Mouse (Mus musculus) liver, embryonic 11.5 days (tissue): Measurements from ENCODE around the gene Ntrk3. TPM values are rescaled to one million over a fixed set of nuclear protein-coding genes. Genes with fewer than 3 reads are reported as not detected.

Source experiments
- ATAC-seq: fragments of 200-750 bp; cut with Nextera tagmentation; replicated peaks from 2 replicates; pipeline ENCODE4 v1.8.0; 2017; ENCODE audit warnings: moderate number of reproducible peaks, mild to moderate bottlenecking, moderate TSS enrichment, moderate library complexity; ENCODE audit not compliant: low FRiP score
- DNase-seq: peaks from one replicate; pipeline ENCODE4 v3.0.0-alpha.2; 2017; ENCODE audit warnings: low spot score
- H3K27ac ChIP-seq: fragments of 300-500 bp; sonication (generic); 2 replicates; pipeline ENCODE4 v1.5.1; 2014; ENCODE audit warnings: mild to moderate bottlenecking, low read depth, low read length, control low read depth
- H3K27me3 ChIP-seq: fragments of 300-500 bp; sonication (generic); replicated peaks from 2 replicates; pipeline ENCODE4 v1.6.1; 2014; ENCODE audit warnings: low read length, mixed read lengths; ENCODE audit not compliant: control insufficient read depth, insufficient read depth
- H3K36me3 ChIP-seq: fragments of 300-500 bp; sonication (generic); 2 replicates; pipeline ENCODE4 v1.6.1; 2014; ENCODE audit warnings: mild to moderate bottlenecking, low read length, moderate library complexity, mixed read lengths; ENCODE audit not compliant: control insufficient read depth, insufficient read depth
- H3K4me1 ChIP-seq: fragments of 300-500 bp; sonication (generic); replicated peaks from 2 replicates; pipeline ENCODE4 v1.6.1; 2014; ENCODE audit warnings: low read length, mixed read lengths; ENCODE audit not compliant: control insufficient read depth, insufficient read depth
- H3K4me2 ChIP-seq: fragments of 300-500 bp; sonication (generic); 2 replicates; pipeline ENCODE4 v1.6.1; 2014; ENCODE audit warnings: mild to moderate bottlenecking, control low read depth, moderate library complexity
- H3K4me3 ChIP-seq: fragments of 300-500 bp; sonication (generic); 2 replicates; pipeline ENCODE4 v1.5.1; 2014; ENCODE audit warnings: low read depth, low read length, control low read depth
- H3K9ac ChIP-seq: fragments of 300-500 bp; sonication (generic); 2 replicates; pipeline ENCODE4 v1.6.1; 2014; ENCODE audit warnings: low read depth, low read length, control low read depth
- H3K9me3 ChIP-seq: fragments of 300-500 bp; sonication (generic); 2 replicates; pipeline ENCODE4 v1.6.1; 2016; ENCODE audit warnings: low read length, inconsistent platforms, mixed read lengths; ENCODE audit not compliant: control insufficient read depth
- WGBS: fragments of 180-500 bp; shearing (Covaris S2); extraction: QIAGEN DNeasy Blood & Tissue Kit; methylation state at CpG from one replicate; pipeline ENCODE4 v1.1.7; 2014; 5-methylcytosine and 5-hydroxymethylcytosine counted together
- polyA plus RNA-seq: library from polyadenylated mRNA; unstranded; fragments of >200 nt; fragmentation: Nextera tagmentation; extraction: Ambion mirVana; gene quantifications from 2 replicates; pipeline ENCODE4 v1.2.1, GENCODE M21; 2014

Gene Ntrk3
- polyA plus RNA-seq, 1 experiment from 2014 or later = 2.3 TPM

- Histone ChIP-seq H3K9me3 (no peaks in the 10 kb centered on the region), H3K4me2 (no peak overlapping the region), H3K9ac (no peak overlapping the region), H3K36me3 (no peaks in the 10 kb centered on the region), H3K27ac (no peak overlapping the region), H3K27me3 (peaks cover 18% of the 10 kb centered on the region), H3K4me1 (no peaks in the 10 kb centered on the region), H3K4me3 (no peak overlapping the region)
- no peak for ATAC-seq
- DNase-seq = no peak
- WGBS = 13% methylated on average over 15 of the region's 15 CpGs
Observed at GRCm38 (mm10) chr7:78597251-78598129, 140.3 kb downstream of the Ntrk3 start.

- no peaks in the 10 kb centered on the region for H3K9me3 ChIP-seq
- H3K27me3 ChIP-seq = peaks cover 18% of the 10 kb centered on the region
- no peak overlapping the region for H3K9ac ChIP-seq
- no peak overlapping the region for H3K27ac ChIP-seq
- H3K4me1 ChIP-seq = no peaks in the 10 kb centered on the region
- H3K36me3 ChIP-seq = no peaks in the 10 kb centered on the region
- no peak overlapping the region for H3K4me2 ChIP-seq
- ATAC-seq (no peak), DNase-seq (no peak)
- no peak overlapping the region for H3K4me3 ChIP-seq
- 51% methylated on average over 5 of the region's 5 CpGs for WGBS
Observed at GRCm38 (mm10) chr7:78596556-78596955, 141.3 kb downstream of the Ntrk3 start.

- peaks cover 18% of the 10 kb centered on the region for H3K27me3 ChIP-seq
- DNase-seq (no peak), ATAC-seq (0 out of 2 replicates have a peak, but pooled peaks have one; percentile 36)
- H3K4me3 ChIP-seq = no peak overlapping the region
- WGBS = 14% methylated on average over 4 of the region's 4 CpGs
- H3K9ac ChIP-seq = no peak overlapping the region
- H3K36me3 ChIP-seq = no peaks in the 10 kb centered on the region
- H3K4me1 ChIP-seq = no peaks in the 10 kb centered on the region
- H3K27ac ChIP-seq = no peak overlapping the region
- no peak overlapping the region for H3K4me2 ChIP-seq
- no peaks in the 10 kb centered on the region for H3K9me3 ChIP-seq
Observed at GRCm38 (mm10) chr7:78595895-78596294, 141.9 kb downstream of the Ntrk3 start.

- WGBS = 69% methylated on average over 4 of the region's 4 CpGs
- peaks cover 11% of the 10 kb centered on the region for H3K27me3 ChIP-seq
Observed at GRCm38 (mm10) chr7:78592948-78593347, 144.9 kb downstream of the Ntrk3 start.

GRCm38 (mm10) chr7:78592172-78592571, 145.6 kb downstream of the Ntrk3 start:
- Histone ChIP-seq H3K27me3 (peaks cover 8% of the 10 kb centered on the region; the same call in 1 of the 2 replicates), H3K4me3 (no peak overlapping the region), H3K4me1 (no peaks in the 10 kb centered on the region), H3K9me3 (no peaks in the 10 kb centered on the region), H3K4me2 (no peak overlapping the region), H3K9ac (no peak overlapping the region), H3K36me3 (no peaks in the 10 kb centered on the region), H3K27ac (no peak overlapping the region)
- WGBS = 89% methylated on average over 1 of the region's 1 CpGs
- DNase-seq (no peak), ATAC-seq (no peak)

More at GRCm38 (mm10) chr7:78592948-78593347, 144.9 kb downstream of the Ntrk3 start:
- DNase-seq (no peak), ATAC-seq (no peak)
- Histone ChIP-seq H3K36me3 (no peaks in the 10 kb centered on the region), H3K9ac (no peak overlapping the region), H3K4me2 (no peak overlapping the region), H3K9me3 (no peaks in the 10 kb centered on the region), H3K4me1 (no peaks in the 10 kb centered on the region), H3K4me3 (no peak overlapping the region), H3K27ac (no peak overlapping the region)

- H3K27me3 ChIP-seq = peaks cover 8% of the 10 kb centered on the region; the same call in 1 of the 2 replicates
- no peak for DNase-seq
Observed at GRCm38 (mm10) chr7:78589766-78590165, 148.0 kb downstream of the Ntrk3 start.

GRCm38 (mm10) chr7:78586800-78587199, 151.0 kb downstream of the Ntrk3 start:
- H3K9ac ChIP-seq = no peak overlapping the region
- WGBS = 27% methylated on average over 3 of the region's 3 CpGs

More at GRCm38 (mm10) chr7:78589766-78590165, 148.0 kb downstream of the Ntrk3 start:
- no peak for ATAC-seq
- no peak overlapping the region for H3K4me3 ChIP-seq
- no peaks in the 10 kb centered on the region for H3K9me3 ChIP-seq
- H3K27ac ChIP-seq = no peak overlapping the region
- H3K9ac ChIP-seq = no peak overlapping the region
- no peaks in the 10 kb centered on the region for H3K4me1 ChIP-seq
- no peak overlapping the region for H3K4me2 ChIP-seq
- no peaks in the 10 kb centered on the region for H3K36me3 ChIP-seq
- 63% methylated on average over 7 of the region's 7 CpGs for WGBS

GRCm38 (mm10) chr7:78585960-78586359, 151.9 kb downstream of the Ntrk3 start:
- H3K27ac ChIP-seq = no peak overlapping the region
- H3K4me1 ChIP-seq = no peaks in the 10 kb centered on the region
- H3K4me2 ChIP-seq = no peak overlapping the region
- peaks cover 26% of the 10 kb centered on the region for H3K27me3 ChIP-seq
- DNase-seq = no peak
- no peak overlapping the region for H3K9ac ChIP-seq
- no peaks in the 10 kb centered on the region for H3K9me3 ChIP-seq
- ATAC-seq = no peak
- H3K4me3 ChIP-seq = no peak overlapping the region
- no peaks in the 10 kb centered on the region for H3K36me3 ChIP-seq
- WGBS = 57% methylated on average over 7 of the region's 7 CpGs

More at GRCm38 (mm10) chr7:78586800-78587199, 151.0 kb downstream of the Ntrk3 start:
- Histone ChIP-seq H3K4me1 (no peaks in the 10 kb centered on the region), H3K9me3 (no peaks in the 10 kb centered on the region), H3K4me2 (no peak overlapping the region), H3K36me3 (no peaks in the 10 kb centered on the region), H3K27ac (no peak overlapping the region), H3K4me3 (no peak overlapping the region), H3K27me3 (peaks cover 19% of the 10 kb centered on the region)
- ATAC-seq (no peak), DNase-seq (no peak)

- Histone ChIP-seq H3K9ac (no peak overlapping the region), H3K4me1 (no peaks in the 10 kb centered on the region), H3K4me3 (no peak overlapping the region), H3K27me3 (peaks cover 37% of the 10 kb centered on the region), H3K9me3 (no peaks in the 10 kb centered on the region), H3K27ac (no peak overlapping the region), H3K4me2 (no peak overlapping the region), H3K36me3 (no peaks in the 10 kb centered on the region)
- DNase-seq = no peak
- no peak for ATAC-seq
- WGBS = 68% methylated on average over 2 of the region's 2 CpGs
Observed at GRCm38 (mm10) chr7:78584936-78585335, 152.9 kb downstream of the Ntrk3 start.
